Mouse (Mus musculus) hindbrain, embryonic 16.5 days (tissue): Measurements from ENCODE around the gene Rin3. TPM values are rescaled to one million over a fixed set of nuclear protein-coding genes. Genes with fewer than 3 reads are reported as not detected.

Source experiments
- ATAC-seq: fragments of 200-750 bp; cut with Nextera tagmentation; 2 replicates; pipeline ENCODE4 v1.8.0; 2017; ENCODE audit warnings: moderate TSS enrichment, moderate library complexity
- H3K27ac ChIP-seq: fragments of 300-500 bp; sonication (generic); 2 replicates; pipeline ENCODE4 v1.5.1; 2014; ENCODE audit warnings: low read depth, mild to moderate bottlenecking, control low read depth, low read length, moderate library complexity
- H3K27me3 ChIP-seq: fragments of 300-500 bp; sonication (generic); replicated peaks from 2 replicates; pipeline ENCODE4 v1.6.1; 2014; ENCODE audit warnings: low read length; ENCODE audit not compliant: control insufficient read depth, insufficient read depth
- H3K36me3 ChIP-seq: fragments of 300-500 bp; sonication (generic); 2 replicates; pipeline ENCODE4 v1.6.1; 2014; ENCODE audit warnings: mild to moderate bottlenecking, low read length, moderate library complexity, mixed read lengths; ENCODE audit not compliant: control insufficient read depth, insufficient read depth
- H3K4me1 ChIP-seq: fragments of 300-500 bp; sonication (generic); 2 replicates; pipeline ENCODE4 v1.6.1; 2014; ENCODE audit warnings: low read depth, low read length; ENCODE audit not compliant: control insufficient read depth, insufficient read depth
- H3K4me2 ChIP-seq: fragments of 300-500 bp; sonication (generic); 2 replicates; pipeline ENCODE4 v1.6.1; 2014; ENCODE audit warnings: mild to moderate bottlenecking, low read length, control low read depth, moderate library complexity
- H3K4me3 ChIP-seq: fragments of 300-500 bp; sonication (generic); 2 replicates; pipeline ENCODE4 v1.5.1; 2014; ENCODE audit warnings: mild to moderate bottlenecking, low read length, control low read depth, moderate library complexity
- H3K9ac ChIP-seq: fragments of 300-500 bp; sonication (generic); 2 replicates; pipeline ENCODE4 v1.6.1; 2014; ENCODE audit warnings: low read depth, mild to moderate bottlenecking, control low read depth, low read length, moderate library complexity
- H3K9me3 ChIP-seq: fragments of 300-500 bp; sonication (generic); 2 replicates; pipeline ENCODE4 v1.6.1; 2014; ENCODE audit warnings: mild to moderate bottlenecking, low read length, moderate library complexity; ENCODE audit not compliant: control insufficient read depth
- WGBS: fragments of 180-500 bp; shearing (Covaris S2); extraction: QIAGEN DNeasy Blood & Tissue Kit; methylation state at CpG from one replicate; pipeline ENCODE4 v1.1.7; 2014; 5-methylcytosine and 5-hydroxymethylcytosine counted together
- polyA plus RNA-seq: library from polyadenylated mRNA; unstranded; fragments of >200 nt; fragmentation: Nextera tagmentation; extraction: Ambion mirVana; gene quantifications from 2 replicates; pipeline ENCODE4 v1.2.1, GENCODE M21; 2015

The Rin3 gene
- polyA plus RNA-seq, 1 experiment from 2014 or later, result 2.6 TPM

- Histone ChIP-seq H3K9me3 (no peaks in the 10 kb centered on the region), H3K4me1 (peaks cover 15% of the 10 kb centered on the region), H3K9ac (no peak overlapping the region), H3K36me3 (no peaks in the 10 kb centered on the region), H3K27ac (no peak overlapping the region), H3K4me3 (no peak overlapping the region), H3K27me3 (0 out of 2 replicates have a peak, but pooled peaks cover 2% of the 10 kb centered on the region), H3K4me2 (peak overlapping the region; percentile 99)
- 39% methylated on average over 3 of the region's 3 CpGs for WGBS
- no peak for ATAC-seq
Measured at GRCm38 (mm10) chr12:102284618-102285159, 1.8 kb downstream of the Rin3 start.

GRCm38 (mm10) chr12:102285318-102285717 is 2.5 kb downstream of the Rin3 start:
- Histone ChIP-seq H3K27me3 (0 out of 2 replicates have a peak, but pooled peaks cover 2% of the 10 kb centered on the region), H3K9me3 (no peaks in the 10 kb centered on the region), H3K4me1 (peaks cover 15% of the 10 kb centered on the region), H3K27ac (no peak overlapping the region), H3K9ac (no peak overlapping the region), H3K4me2 (no peak overlapping the region), H3K4me3 (no peak overlapping the region), H3K36me3 (no peaks in the 10 kb centered on the region)
- WGBS, result 74% methylated on average over 6 of the region's 6 CpGs
- ATAC-seq, result no peak

GRCm38 (mm10) chr12:102285779-102286178 is 2.9 kb downstream of the Rin3 start:
- ATAC-seq, result no peak
- H3K4me3 ChIP-seq, result no peak overlapping the region
- H3K4me1 ChIP-seq, result peaks cover 15% of the 10 kb centered on the region
- no peaks in the 10 kb centered on the region for H3K9me3 ChIP-seq
- 84% methylated on average over 5 of the region's 5 CpGs for WGBS
- 0 out of 2 replicates have a peak, but pooled peaks cover 2% of the 10 kb centered on the region for H3K27me3 ChIP-seq
- H3K27ac ChIP-seq, result no peak overlapping the region
- H3K36me3 ChIP-seq, result no peaks in the 10 kb centered on the region
- no peak overlapping the region for H3K9ac ChIP-seq
- H3K4me2 ChIP-seq, result no peak overlapping the region

GRCm38 (mm10) chr12:102286681-102287414 is 4.0 kb downstream of the Rin3 start:
- Histone ChIP-seq H3K4me2 (no peak overlapping the region), H3K9me3 (no peaks in the 10 kb centered on the region), H3K27me3 (0 out of 2 replicates have a peak, but pooled peaks cover 2% of the 10 kb centered on the region), H3K36me3 (no peaks in the 10 kb centered on the region), H3K4me1 (peaks cover 15% of the 10 kb centered on the region), H3K27ac (0 out of 2 replicates have a peak overlapping the region, but pooled peaks have one; percentile 17), H3K4me3 (no peak overlapping the region), H3K9ac (no peak overlapping the region)
- 55% methylated on average over 10 of the region's 10 CpGs for WGBS
- ATAC-seq, result peak; percentile 53

DNA sequence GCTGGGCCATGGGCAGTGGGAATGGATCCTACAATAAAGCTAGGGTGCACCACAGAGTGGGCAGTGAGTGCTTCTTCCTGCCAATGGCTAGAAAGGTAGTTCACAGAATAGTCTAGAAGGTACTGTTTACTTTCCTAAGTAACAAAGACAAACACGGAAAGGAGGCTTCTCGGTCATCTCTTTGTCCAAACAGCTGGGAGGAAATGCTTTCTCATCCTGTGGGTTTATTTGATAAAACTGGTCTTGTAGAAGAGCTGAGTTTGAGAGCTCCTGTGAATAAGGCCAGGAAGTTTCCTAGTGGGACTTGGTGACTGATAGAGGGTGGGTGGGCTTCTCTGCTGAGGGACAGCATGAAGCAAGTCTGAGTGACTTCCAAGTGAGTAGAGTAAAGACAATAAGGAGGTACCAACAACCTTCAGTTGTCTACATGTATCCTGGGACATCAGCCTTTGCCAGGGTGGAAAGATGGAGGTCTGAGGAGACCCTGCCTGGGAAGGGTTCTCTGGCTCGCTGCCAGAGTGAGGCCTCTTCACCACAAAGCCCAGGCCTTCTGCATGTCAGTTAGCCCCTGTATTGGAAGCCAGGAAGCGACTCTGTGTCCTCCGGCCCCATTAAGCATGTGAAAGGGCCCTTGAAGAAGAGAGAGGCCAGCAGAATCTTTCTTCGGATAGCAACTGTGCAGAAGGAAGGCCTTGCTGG is 5.2 kb downstream of the Rin3 start:
- WGBS, result 63% methylated on average over 6 of the region's 6 CpGs
- no peak overlapping the region for H3K4me3 ChIP-seq
- H3K36me3 ChIP-seq, result no peaks in the 10 kb centered on the region
- 0 out of 2 replicates have a peak, but pooled peaks cover 2% of the 10 kb centered on the region for H3K27me3 ChIP-seq
- H3K9me3 ChIP-seq, result no peaks in the 10 kb centered on the region
- H3K27ac ChIP-seq, result peak overlapping the region; percentile 37; the same call in 1 of the 2 replicates
- H3K9ac ChIP-seq, result no peak overlapping the region
- H3K4me1 ChIP-seq, result peaks cover 15% of the 10 kb centered on the region
- H3K4me2 ChIP-seq, result no peak overlapping the region
- no peak for ATAC-seq

DNA sequence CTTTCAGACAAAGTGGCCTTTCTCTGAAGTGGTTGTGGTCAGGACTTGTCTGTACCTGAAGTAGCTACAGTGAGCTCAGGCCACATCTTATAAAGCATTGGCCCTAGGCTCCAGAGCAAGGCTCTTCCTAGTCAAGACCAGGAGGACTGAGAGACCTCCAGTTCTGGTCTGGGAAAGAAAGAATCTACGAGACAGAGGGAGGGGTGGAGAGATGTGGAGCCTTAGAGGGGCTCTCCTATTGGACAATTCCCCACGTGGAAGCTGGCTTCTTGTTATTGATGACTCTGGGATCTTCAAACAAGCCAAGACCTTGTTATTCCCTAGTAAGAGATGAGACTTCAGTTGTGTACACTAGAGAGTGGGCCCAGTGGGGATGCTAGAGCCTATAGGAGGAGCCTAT is 6.0 kb downstream of the Rin3 start:
- no peak overlapping the region for H3K4me3 ChIP-seq
- WGBS, result 41% methylated on average over 2 of the region's 2 CpGs
- H3K9ac ChIP-seq, result no peak overlapping the region
- H3K4me1 ChIP-seq, result peaks cover 8% of the 10 kb centered on the region
- H3K36me3 ChIP-seq, result no peaks in the 10 kb centered on the region
- H3K27me3 ChIP-seq, result 0 out of 2 replicates have a peak, but pooled peaks cover 2% of the 10 kb centered on the region
- no peak overlapping the region for H3K27ac ChIP-seq
- ATAC-seq, result no peak
- no peaks in the 10 kb centered on the region for H3K9me3 ChIP-seq
- no peak overlapping the region for H3K4me2 ChIP-seq

DNA sequence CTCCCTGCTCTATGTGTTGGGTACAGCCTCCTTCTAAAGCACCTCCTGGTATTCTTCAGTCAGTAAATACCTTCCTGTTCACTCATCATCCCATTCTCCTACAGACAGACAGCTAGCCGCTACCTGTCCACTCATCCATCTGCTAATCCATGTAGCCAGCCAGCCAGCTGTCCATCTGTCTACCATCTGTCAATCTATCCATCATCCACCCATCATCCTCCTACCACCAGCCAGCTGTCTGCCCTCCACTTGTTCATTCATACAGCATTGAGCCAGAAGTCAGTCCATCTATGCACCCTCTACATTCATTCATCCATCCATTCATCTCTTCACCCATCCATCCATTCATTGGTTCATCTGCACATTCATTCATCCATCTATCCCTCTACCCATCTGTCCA is 6.7 kb downstream of the Rin3 start:
- no peak for ATAC-seq
- no peaks in the 10 kb centered on the region for H3K36me3 ChIP-seq
- H3K4me2 ChIP-seq, result no peak overlapping the region
- 81% methylated on average over 1 of the region's 1 CpGs for WGBS
- H3K4me3 ChIP-seq, result no peak overlapping the region
- 0 out of 2 replicates have a peak, but pooled peaks cover 2% of the 10 kb centered on the region for H3K27me3 ChIP-seq
- peaks cover 7% of the 10 kb centered on the region for H3K4me1 ChIP-seq
- H3K9me3 ChIP-seq, result no peaks in the 10 kb centered on the region
- no peak overlapping the region for H3K9ac ChIP-seq
- H3K27ac ChIP-seq, result no peak overlapping the region

DNA sequence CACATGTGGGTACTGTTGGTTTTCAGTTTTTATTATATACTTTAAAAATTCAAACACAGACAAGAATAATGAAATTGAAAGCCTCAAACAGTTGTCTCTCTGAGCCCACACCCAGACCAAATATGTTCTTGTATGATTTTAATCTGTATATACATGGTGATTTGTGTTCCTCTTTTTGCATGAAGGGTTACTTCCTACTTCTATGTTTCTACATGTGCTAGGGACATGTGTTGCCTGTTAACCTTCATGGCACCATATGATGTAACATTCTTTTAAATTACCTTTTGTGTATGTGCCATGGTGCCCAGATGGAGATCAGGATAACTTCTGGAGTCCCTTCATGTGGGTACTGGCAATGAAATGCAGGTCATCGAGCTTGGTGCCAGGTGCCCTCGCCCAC is 7.8 kb downstream of the Rin3 start:
- no peaks in the 10 kb centered on the region for H3K9me3 ChIP-seq
- no peak overlapping the region for H3K27ac ChIP-seq
- WGBS, result 98% methylated on average over 2 of the region's 2 CpGs
- no peak overlapping the region for H3K4me3 ChIP-seq
- no peak overlapping the region for H3K9ac ChIP-seq
- H3K27me3 ChIP-seq, result no peaks in the 10 kb centered on the region
- peaks cover 4% of the 10 kb centered on the region for H3K4me1 ChIP-seq
- no peak for ATAC-seq
- H3K4me2 ChIP-seq, result no peak overlapping the region
- H3K36me3 ChIP-seq, result no peaks in the 10 kb centered on the region

DNA sequence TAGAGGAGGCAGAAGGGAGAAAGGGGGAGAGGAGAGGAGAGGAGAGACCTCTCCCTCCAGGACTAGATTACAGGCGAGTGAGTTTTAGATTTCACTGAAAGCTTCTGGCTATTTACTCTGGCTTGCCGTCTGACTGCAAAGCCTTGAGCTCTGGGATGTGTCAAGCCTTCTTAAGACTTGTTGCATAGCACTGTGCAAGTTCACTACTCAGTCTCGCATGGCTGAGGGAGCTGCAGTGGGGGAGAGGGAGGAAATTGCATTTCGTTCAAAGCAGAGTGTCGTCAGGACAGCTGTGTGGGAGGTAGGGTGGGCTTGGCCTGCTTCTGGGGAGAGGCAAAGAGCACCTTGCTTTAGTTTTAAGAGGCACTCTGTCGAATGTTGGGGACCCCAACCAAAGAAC is 8.8 kb downstream of the Rin3 start:
- H3K9me3 ChIP-seq, result no peaks in the 10 kb centered on the region
- H3K4me3 ChIP-seq, result no peak overlapping the region
- WGBS, result 53% methylated on average over 6 of the region's 6 CpGs

More for the DNA sequence above, 8.8 kb downstream of the Rin3 start:
- Histone ChIP-seq H3K4me1 (no peaks in the 10 kb centered on the region), H3K27ac (no peak overlapping the region), H3K4me2 (no peak overlapping the region), H3K9ac (no peak overlapping the region), H3K27me3 (no peaks in the 10 kb centered on the region), H3K36me3 (no peaks in the 10 kb centered on the region)
- ATAC-seq, result no peak
